Mouse (Mus musculus): ENCODE measurements at regions not wholly inside any gene's neighbourhood (a gene's known extent, or its start where the extent isn't known, plus 50 kb on each side); places are given as distances from the start of the nearest gene placed in this dataset.

DNA sequence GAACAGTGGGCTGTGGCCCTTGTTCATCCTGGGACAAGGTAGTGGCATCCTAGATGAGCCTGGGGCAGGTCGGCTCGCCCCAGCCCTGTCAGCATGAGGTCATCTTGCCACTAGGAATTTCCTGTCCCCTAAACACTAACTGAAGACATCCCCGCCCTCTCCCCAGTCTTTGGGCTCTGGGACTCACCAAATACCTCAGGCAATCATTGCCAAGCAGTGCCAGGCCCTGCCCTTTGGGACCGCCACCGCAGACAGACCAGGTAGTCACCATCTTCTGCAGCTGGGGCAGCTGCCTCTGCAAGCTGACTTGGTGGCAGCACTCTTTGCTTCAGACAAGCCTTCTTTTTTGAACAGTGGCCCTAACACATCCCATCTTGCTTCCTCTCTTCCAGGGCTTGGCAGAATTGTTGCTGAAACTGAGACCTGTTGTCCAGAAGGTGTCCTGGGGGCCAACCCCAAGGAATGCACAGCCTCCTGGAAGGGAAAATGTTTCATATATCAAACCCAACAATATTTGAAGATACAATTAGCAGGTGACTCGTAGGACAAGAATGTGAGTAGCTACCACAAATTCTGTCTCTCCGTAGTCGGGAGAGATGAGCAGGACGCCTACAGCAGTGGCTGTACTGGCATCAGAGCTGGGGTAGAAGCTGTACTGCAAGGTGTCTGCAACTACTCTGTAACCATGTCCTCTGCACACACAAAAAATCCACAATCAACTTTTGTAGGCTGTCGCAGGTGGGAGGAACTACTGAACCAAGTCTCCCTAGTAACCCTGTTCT is 79.0 kb upstream of the Bnc1 start:
- H3K79me3 ChIP-seq (ENCODE audit: low read depth), result no peaks in the 10 kb centered on the region
- no peaks in the 10 kb centered on the region for H3K36me3 ChIP-seq (ENCODE audit: control insufficient read depth, insufficient read depth)
- no peak overlapping the region for H3ac ChIP-seq (ENCODE audit: control insufficient read depth, insufficient read length, low read depth)
- TF ChIP-seq MYOD1 (IDR thresholded peaks at IDR 0.05; ENCODE audit: control insufficient read depth, insufficient read length, low read depth), result no peak
- TF ChIP-seq CEBPB (IDR thresholded peaks at IDR 0.05; ENCODE audit: low read depth), result no peak
- TF ChIP-seq FOSL1 (IDR thresholded peaks at IDR 0.05; ENCODE audit: insufficient read depth, low read length, poor library complexity, severe bottlenecking), result no peak
- no peak for TF ChIP-seq MAX (IDR thresholded peaks at IDR 0.05)
- TF ChIP-seq CTCF (IDR thresholded peaks at IDR 0.05; ENCODE audit: control insufficient read depth, insufficient read depth, insufficient read length), result no peak
- TF ChIP-seq USF1 (IDR thresholded peaks at IDR 0.05; ENCODE audit: low read depth), result no peak
- no peak overlapping the region for H3K4me3 ChIP-seq (ENCODE audit: insufficient read depth, poor library complexity, severe bottlenecking)
- no peaks in the 10 kb centered on the region for H3K79me2 ChIP-seq (ENCODE audit: control insufficient read depth, insufficient read depth)
- H3K27me3 ChIP-seq (ENCODE audit: control insufficient read depth, insufficient read depth, insufficient read length), result no peaks in the 10 kb centered on the region

- Histone ChIP-seq H3K79me3 (ENCODE audit: low read depth) (no peaks in the 10 kb centered on the region), H3K27me3 (ENCODE audit: control insufficient read depth, insufficient read depth, insufficient read length) (no peaks in the 10 kb centered on the region), H3ac (ENCODE audit: control insufficient read depth, insufficient read length, low read depth) (no peak overlapping the region), H3K79me2 (ENCODE audit: control insufficient read depth, insufficient read depth) (no peaks in the 10 kb centered on the region), H3K4me3 (ENCODE audit: insufficient read depth, poor library complexity, severe bottlenecking) (no peak overlapping the region), H3K36me3 (ENCODE audit: control insufficient read depth, insufficient read depth) (no peaks in the 10 kb centered on the region)
- TF ChIP-seq CEBPB (IDR thresholded peaks at IDR 0.05; ENCODE audit: low read depth) (no peak), MYOD1 (IDR thresholded peaks at IDR 0.05; ENCODE audit: control insufficient read depth, insufficient read length, low read depth) (no peak), MYOG (IDR thresholded peaks at IDR 0.05; ENCODE audit: control insufficient read depth, extremely low read depth, insufficient read length) (no peak), USF1 (IDR thresholded peaks at IDR 0.05; ENCODE audit: low read depth) (no peak), MAX (IDR thresholded peaks at IDR 0.05) (no peak), CTCF (IDR thresholded peaks at IDR 0.05; ENCODE audit: control insufficient read depth, insufficient read depth, insufficient read length) (no peak), FOSL1 (IDR thresholded peaks at IDR 0.05; ENCODE audit: insufficient read depth, low read length, poor library complexity, severe bottlenecking) (no peak)
Observed at GRCm38 (mm10) chr7:82075359-82075758, 83.3 kb upstream of the Bnc1 start.

GRCm38 (mm10) chr7:82081851-82082250 is 89.8 kb upstream of the Bnc1 start:
- H3ac ChIP-seq (ENCODE audit: control insufficient read depth, insufficient read length, low read depth), result no peak overlapping the region
- no peaks in the 10 kb centered on the region for H3K79me2 ChIP-seq (ENCODE audit: control insufficient read depth, insufficient read depth)
- no peaks in the 10 kb centered on the region for H3K79me3 ChIP-seq (ENCODE audit: low read depth)
- peaks cover 6% of the 10 kb centered on the region for H3K27me3 ChIP-seq (ENCODE audit: control insufficient read depth, insufficient read depth, insufficient read length)
- TF ChIP-seq MAX (IDR thresholded peaks at IDR 0.05) (no peak), MYOG (IDR thresholded peaks at IDR 0.05; ENCODE audit: control insufficient read depth, extremely low read depth, insufficient read length) (no peak), MYOD1 (IDR thresholded peaks at IDR 0.05; ENCODE audit: control insufficient read depth, insufficient read length, low read depth) (no peak), FOSL1 (IDR thresholded peaks at IDR 0.05; ENCODE audit: insufficient read depth, low read length, poor library complexity, severe bottlenecking) (no peak)
- no peak overlapping the region for H3K4me3 ChIP-seq (ENCODE audit: insufficient read depth, poor library complexity, severe bottlenecking)
- H3K36me3 ChIP-seq (ENCODE audit: control insufficient read depth, insufficient read depth), result no peaks in the 10 kb centered on the region

GRCm38 (mm10) chr7:82082883-82083282 is 90.8 kb upstream of the Sh3gl3 start:
- no peak overlapping the region for H3ac ChIP-seq (ENCODE audit: control insufficient read depth, insufficient read length, low read depth)
- no peak overlapping the region for H3K4me3 ChIP-seq (ENCODE audit: insufficient read depth, poor library complexity, severe bottlenecking)
- no peak for TF ChIP-seq CTCF (IDR thresholded peaks at IDR 0.05; ENCODE audit: control insufficient read depth, insufficient read depth, insufficient read length)
- TF ChIP-seq MYOD1 (IDR thresholded peaks at IDR 0.05; ENCODE audit: control insufficient read depth, insufficient read length, low read depth), result no peak
- no peak for TF ChIP-seq MAX (IDR thresholded peaks at IDR 0.05)
- no peak for TF ChIP-seq FOSL1 (IDR thresholded peaks at IDR 0.05; ENCODE audit: insufficient read depth, low read length, poor library complexity, severe bottlenecking)
- no peak for TF ChIP-seq CEBPB (IDR thresholded peaks at IDR 0.05; ENCODE audit: low read depth)
- no peak for TF ChIP-seq MYOG (IDR thresholded peaks at IDR 0.05; ENCODE audit: control insufficient read depth, extremely low read depth, insufficient read length)
- TF ChIP-seq USF1 (IDR thresholded peaks at IDR 0.05; ENCODE audit: low read depth), result no peak
- no peaks in the 10 kb centered on the region for H3K36me3 ChIP-seq (ENCODE audit: control insufficient read depth, insufficient read depth)
- H3K27me3 ChIP-seq (ENCODE audit: control insufficient read depth, insufficient read depth, insufficient read length), result peaks cover 6% of the 10 kb centered on the region
- H3K79me3 ChIP-seq (ENCODE audit: low read depth), result no peaks in the 10 kb centered on the region
- no peaks in the 10 kb centered on the region for H3K79me2 ChIP-seq (ENCODE audit: control insufficient read depth, insufficient read depth)

- Histone ChIP-seq H3K79me3 (ENCODE audit: low read depth) (no peaks in the 10 kb centered on the region), H3K79me2 (ENCODE audit: control insufficient read depth, insufficient read depth) (no peaks in the 10 kb centered on the region), H3ac (ENCODE audit: control insufficient read depth, insufficient read length, low read depth) (no peak overlapping the region), H3K36me3 (ENCODE audit: control insufficient read depth, insufficient read depth) (no peaks in the 10 kb centered on the region), H3K4me3 (ENCODE audit: insufficient read depth, poor library complexity, severe bottlenecking) (no peak overlapping the region), H3K27me3 (ENCODE audit: control insufficient read depth, insufficient read depth, insufficient read length) (peaks cover 6% of the 10 kb centered on the region)
- TF ChIP-seq MAX (IDR thresholded peaks at IDR 0.05) (no peak), FOSL1 (IDR thresholded peaks at IDR 0.05; ENCODE audit: insufficient read depth, low read length, poor library complexity, severe bottlenecking) (no peak), CTCF (IDR thresholded peaks at IDR 0.05; ENCODE audit: control insufficient read depth, insufficient read depth, insufficient read length) (no peak), MYOD1 (IDR thresholded peaks at IDR 0.05; ENCODE audit: control insufficient read depth, insufficient read length, low read depth) (no peak), USF1 (IDR thresholded peaks at IDR 0.05; ENCODE audit: low read depth) (no peak), MYOG (IDR thresholded peaks at IDR 0.05; ENCODE audit: control insufficient read depth, extremely low read depth, insufficient read length) (no peak), CEBPB (IDR thresholded peaks at IDR 0.05; ENCODE audit: low read depth) (no peak)
Observed at GRCm38 (mm10) chr7:82084473-82084872, 89.2 kb upstream of the Sh3gl3 start.
